Mouse (Mus musculus) layer of hippocampus, postnatal 36 days (tissue): ENCODE data around the gene Gse1. TPM values are rescaled to one million over a fixed set of nuclear protein-coding genes. Genes with fewer than 3 reads are reported as not detected.

Source experiments
- DNase-seq, 2 experiments: peaks; one replicate each; pipeline ENCODE4 v3.0.0; 2022
- total RNA-seq, 2 experiments: library from RNA; stranded (reverse); gene quantifications; 2 replicates each; pipeline ENCODE4 v1.2.3; 2021

Gene Gse1
- total RNA-seq, 2 experiments from 2014 or later: 147 to 155 TPM

GRCm38 (mm10) chr8:120276051-120276890, 48.0 kb downstream of the Gse1 start:
- no peak for DNase-seq

DNA sequence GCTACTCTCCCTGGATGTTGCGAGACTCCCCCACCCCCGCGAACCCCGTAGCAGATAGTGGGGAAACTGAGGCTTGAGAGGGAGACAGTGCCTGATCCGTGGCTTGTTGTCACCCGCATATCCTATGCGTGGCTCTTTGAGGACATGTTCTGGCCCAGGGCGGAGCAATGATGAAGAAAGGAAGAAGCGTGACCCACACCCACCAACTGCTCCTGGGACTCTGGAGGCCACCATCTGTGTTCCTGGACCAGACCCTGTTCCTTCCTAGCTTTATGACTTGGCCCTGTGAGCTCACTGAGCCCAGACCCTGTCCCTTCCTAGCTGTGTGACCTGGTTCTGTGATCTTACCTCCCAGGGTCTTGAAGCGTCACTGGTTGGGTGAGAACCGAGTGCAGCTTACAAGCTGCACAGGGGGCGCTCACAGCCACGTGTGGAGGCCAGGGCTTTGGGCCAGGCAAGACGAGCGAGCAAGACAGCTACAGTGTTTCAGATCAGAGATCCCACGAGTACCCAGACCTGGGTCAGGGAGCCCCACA, 48.7 kb downstream of the Gse1 start:
- no peak for DNase-seq

GRCm38 (mm10) chr8:120278009-120278408, 49.8 kb downstream of the Gse1 start:
- no peak for DNase-seq

DNA sequence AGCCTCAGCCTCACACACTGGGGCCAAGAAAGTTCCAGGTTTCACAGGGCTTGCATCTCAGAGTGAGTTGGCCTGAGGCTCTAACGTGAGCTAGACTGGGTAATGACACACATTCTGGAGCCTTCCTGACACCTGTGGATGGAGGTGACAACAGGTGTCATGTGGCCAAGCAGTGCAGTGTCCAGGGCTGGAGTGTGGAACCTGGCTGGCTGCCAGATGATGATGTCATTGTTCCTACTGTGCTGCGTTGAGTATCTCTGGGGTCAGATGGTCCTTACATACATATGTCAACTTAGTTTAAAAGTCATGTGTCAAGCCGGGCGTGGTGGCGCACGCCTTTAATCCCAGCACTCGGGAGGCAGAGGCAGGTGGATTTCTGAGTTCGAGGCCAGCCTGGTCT, 51.2 kb downstream of the Gse1 start:
- no peak for DNase-seq

DNA sequence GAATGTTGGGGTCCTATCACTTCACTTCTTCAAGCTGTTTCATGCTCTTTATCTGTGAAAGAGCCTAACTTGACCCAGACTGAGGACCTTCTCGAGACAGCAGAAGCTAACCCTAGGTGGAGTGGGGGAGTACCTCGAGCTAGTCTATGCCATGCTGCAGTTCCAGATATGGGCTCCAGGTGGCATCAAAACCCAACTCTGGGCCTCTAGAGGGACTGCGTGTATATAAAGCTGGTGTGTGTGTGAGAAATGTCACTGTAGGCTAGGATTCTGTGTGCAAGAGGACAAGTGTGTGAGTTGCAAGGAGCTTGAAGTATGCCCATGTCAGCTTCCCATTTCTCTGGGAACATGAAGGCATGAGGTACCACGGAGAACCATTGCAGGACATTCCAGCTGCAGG, 53.2 kb downstream of the Gse1 start:
- peak; percentile 81 to 85 for DNase-seq

DNA sequence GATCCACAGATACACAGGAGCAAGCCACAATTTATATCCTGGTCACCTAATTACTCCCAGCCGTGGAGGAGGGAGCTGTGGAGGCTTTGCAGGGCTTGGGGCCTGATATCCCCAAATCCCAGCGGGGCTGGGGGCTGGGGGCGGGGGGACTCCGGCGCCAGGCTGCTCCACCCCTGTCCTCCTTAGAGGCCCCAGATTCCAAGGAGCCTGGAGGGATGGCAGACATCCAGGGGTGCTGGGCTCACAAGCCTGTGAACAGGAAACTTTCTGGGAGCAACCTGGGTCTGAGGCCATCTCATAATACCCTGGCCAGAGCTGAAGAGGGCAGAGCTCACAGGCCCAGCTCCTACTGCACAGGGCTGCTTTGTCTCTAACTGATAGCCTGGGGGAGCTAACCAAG, 54.2 kb downstream of the Gse1 start:
- DNase-seq: no peak

GRCm38 (mm10) chr8:120284265-120284664, 56.0 kb downstream of the Gse1 start:
- no peak for DNase-seq

- DNase-seq: no peak
Observed at GRCm38 (mm10) chr8:120285033-120285432, 56.8 kb downstream of the Gse1 start.

GRCm38 (mm10) chr8:120285878-120286277, 57.6 kb downstream of the Gse1 start:
- DNase-seq: no peak

GRCm38 (mm10) chr8:120288122-120288908, 60.1 kb downstream of the Gse1 start:
- DNase-seq: peak in 1 of 2 experiments; percentile 71

DNA sequence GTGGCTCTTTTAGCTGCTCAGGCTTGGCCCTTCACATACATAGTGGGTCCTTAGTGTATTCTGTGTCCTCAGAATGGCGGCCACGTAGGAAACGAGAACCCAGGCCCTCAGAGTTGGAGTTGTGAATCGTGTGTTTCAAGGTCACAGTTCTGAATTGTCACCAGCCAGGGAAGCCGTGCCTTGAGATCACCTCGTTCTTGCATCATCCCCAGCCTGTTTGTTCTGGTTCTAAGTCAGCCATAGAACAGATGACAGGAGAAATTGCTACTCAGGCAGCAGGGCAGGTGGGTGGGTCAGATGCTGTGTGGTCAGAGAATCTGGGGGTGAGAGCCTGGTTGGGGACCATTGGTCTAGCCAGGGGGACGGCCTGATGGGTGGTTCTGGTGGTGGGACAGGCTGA, 60.9 kb downstream of the Gse1 start:
- DNase-seq: no peak

GRCm38 (mm10) chr8:120289698-120290181, 61.5 kb downstream of the Gse1 start:
- peak; percentile 70 to 75 for DNase-seq

DNA sequence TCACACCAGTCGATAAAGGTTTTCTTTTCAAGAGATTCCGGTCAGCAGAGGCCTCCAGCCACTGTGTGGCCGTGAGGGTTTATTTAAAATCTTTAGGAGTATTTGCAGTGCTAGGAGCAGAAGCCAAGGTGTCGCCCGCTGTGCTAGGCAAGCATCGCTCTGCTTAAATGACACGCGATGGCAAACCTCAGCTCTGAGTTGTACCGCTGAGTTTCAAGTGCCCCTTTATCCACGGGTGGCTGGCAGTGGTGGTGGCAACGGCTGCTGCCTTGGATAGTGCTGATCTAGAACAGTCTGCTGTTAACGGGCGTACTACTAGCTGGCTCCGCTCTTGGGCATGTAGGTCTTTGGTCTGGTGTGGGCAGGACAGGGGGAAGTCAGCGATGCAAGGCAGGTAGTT, 62.4 kb downstream of the Gse1 start:
- DNase-seq: no peak

DNA sequence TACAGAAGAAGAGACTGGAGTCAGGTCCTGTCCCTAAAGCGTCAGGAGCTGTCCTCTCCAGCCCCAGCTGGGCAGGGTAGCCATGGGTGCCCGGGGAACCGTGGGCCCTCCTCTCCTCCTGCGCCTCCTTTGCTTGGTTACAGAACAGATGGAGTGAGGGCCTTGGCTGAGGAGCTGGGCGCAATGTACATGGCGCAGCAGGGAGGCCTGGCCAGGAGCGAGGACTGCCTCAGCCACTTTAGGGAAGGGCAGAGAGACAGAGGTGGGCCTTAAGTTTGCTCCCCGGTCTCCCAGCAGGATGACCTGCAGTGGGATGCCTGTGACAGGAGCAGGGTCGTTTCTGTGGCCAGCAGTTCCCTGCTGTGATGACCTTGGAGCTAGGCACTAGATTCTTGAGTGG, 63.4 kb downstream of the Gse1 start:
- no peak for DNase-seq

DNA sequence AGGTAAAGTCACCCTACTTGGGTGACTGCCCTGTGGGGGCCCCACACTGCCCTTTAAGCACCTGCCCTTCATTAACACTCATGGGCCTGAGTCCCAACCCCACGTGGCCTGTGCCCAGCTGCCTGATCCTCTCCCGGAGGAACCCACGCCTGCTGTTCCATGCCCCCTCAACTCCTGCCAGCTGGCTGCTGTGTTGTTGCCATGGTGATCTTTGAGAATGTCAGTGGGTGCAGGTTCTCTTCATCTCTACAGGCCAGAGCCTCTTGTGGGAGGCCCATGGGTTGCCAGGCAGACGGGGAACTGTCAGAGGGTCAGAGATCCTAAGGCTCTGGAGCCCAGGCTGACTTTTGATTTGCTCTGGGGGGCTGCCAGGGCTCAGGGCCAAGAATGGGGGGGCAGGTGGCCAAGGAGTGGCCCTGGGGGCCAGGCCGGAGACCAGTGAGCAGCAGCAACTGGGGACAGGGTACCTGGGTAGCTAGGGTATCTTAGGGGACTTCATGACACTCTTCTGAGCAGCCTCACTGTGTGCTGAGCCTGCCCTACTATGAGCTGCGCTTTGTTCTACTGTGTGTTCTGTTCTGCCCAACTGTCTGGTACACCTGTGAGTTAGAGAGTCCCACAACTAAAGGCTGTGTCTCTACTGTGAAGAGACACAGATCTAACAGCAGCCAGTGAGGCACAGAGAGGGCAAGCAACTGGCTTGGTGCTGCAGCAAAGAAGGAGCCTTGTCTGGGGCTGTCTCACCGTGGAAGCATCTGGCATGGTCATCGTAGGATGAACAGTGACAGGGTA, 64.3 kb downstream of the Gse1 start:
- DNase-seq: peak; percentile 69 to 81

- DNase-seq: no peak
Observed at GRCm38 (mm10) chr8:120293421-120294357, 65.4 kb downstream of the Gse1 start.

DNA sequence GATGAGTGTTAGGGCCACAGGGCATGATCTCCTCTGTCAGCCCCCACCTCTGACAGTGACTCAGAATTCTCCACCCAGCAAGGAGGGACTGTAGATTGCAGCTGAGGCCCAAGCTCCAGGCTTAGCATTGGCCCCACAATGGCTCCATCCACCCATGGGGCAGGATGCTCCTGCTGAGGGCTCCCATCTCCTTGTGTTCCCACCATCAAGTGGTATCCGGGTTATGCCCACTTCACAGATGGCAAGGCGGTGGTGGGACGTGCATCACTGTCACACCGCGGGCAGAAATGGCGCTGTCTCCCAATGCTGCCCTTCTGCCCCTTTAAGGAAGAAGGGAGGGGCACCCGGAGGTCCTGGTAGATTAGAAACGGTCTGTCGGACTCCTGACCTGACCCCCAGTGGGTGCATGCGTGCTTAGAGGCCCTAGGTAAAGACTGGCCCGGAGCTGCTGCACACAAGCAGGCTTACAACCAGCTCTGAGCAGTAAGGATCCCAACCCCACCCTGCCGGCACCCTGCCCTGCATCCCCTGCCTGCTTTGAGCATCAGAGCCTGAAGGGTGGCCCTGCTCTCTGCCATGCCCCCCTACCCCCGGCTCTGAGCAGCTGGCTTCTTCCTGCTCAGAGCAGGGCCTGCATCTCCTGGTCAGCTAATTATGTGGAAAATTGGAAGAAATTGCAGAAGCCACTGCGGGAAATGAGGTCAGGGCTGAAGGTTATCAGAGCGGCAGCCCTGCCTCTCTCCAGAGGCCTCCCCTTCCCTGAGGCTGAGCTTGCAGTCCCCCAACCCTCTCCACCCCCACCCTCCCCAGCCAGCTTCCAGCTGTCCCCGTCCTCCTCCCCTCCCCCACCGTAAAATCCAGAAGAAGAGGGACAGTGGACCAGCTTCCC, 67.0 kb downstream of the Gse1 start:
- no peak for DNase-seq

DNA sequence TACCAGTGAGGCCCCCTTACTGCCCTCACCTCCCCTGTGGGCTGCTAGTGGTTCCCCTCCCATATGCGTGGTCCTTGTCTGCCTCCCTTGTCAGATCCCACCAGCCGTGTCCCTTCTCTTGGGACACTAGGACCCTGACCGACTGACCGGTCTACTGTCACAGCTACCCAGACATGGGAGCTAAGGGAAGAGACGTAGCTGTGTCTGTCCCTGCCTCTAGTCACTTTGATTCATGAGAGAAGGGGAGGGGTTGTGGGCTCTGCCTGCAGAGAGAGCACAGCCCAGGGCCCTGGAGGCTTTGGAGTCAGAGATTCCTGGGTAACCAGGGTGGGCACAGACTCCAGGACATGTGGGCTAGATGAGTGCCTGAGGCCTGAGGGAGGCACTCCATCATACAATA, 68.7 kb downstream of the Gse1 start:
- no peak for DNase-seq

DNA sequence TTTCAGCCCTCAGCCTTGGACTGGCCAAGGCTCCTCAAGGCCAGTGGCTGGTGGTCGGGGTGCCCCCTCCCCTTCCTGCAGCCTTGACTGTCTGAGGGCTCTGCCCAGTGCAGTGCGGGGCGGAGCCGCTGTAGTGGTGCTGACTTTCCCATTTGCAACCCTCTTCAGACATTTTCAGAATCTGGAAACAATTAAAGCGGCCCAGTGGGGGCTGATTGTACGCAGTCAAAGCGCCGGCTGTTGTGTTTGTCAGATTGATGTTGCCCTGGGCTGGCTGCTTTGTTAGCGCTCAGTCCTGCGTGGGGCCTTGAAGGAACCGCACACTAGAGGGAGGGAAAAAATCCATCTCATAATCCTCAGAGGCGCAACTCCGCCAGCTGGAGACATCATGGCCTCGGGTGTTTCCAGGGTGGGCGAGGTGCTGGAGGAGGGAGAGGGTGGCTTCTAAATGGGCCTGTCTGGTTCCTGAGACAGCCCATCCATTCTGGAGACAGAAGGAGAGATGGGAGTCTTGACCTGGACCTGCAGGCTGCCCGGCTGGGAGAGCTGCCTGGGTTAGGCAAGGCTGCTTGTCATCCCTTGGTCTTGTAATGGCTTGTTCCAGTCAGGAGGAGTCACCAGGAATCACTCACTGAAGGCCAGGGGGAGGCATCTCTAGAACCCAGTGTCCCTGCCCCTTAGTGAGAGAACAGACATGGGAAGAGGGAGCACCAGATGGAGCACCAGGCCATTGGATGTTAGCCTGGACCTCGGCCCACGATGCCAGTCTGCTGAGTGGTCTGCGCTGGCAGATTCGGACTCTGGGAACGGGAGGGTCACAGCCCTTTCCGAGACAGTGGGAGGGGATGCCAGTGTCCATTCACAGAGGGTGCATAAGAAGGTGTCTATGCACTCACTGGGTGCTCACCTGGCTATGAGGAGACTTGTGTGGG, 70.6 kb downstream of the Gse1 start:
- DNase-seq: no peak
